Mouse (Mus musculus): Measurements from ENCODE around the gene Tbc1d16.
A peak's percentile ranks its signal among the peaks of the same experiment; 100 is the strongest.
"Not testable (repeated sequence)": the region's sequence is repeated elsewhere in the genome, so short reads cannot be mapped to it uniquely, and the experiment has no call there.

Gene Tbc1d16

GRCm38 (mm10) chr11:119123522-119124319, 104.6 kb downstream of the Tbc1d16 start:
- DNase-seq (ENCODE audit: extremely low read depth, insufficient read length, low spot score): no peak

GRCm38 (mm10) chr11:119122396-119122795, 105.9 kb downstream of the Tbc1d16 start:
- DNase-seq (ENCODE audit: extremely low read depth, insufficient read length, low spot score): no peak

- no peak for DNase-seq (ENCODE audit: extremely low read depth, insufficient read length, low spot score)
Observed at GRCm38 (mm10) chr11:119118905-119119304, 109.4 kb downstream of the Tbc1d16 start.

- DNase-seq (ENCODE audit: extremely low read depth, insufficient read length, low spot score): no peak
Observed at GRCm38 (mm10) chr11:119117945-119118344, 110.4 kb downstream of the Tbc1d16 start.

- DNase-seq (ENCODE audit: extremely low read depth, insufficient read length, low spot score): no peak
Observed at GRCm38 (mm10) chr11:119116992-119117391, 111.3 kb downstream of the Tbc1d16 start.

- no peak for DNase-seq (ENCODE audit: extremely low read depth, insufficient read length, low spot score)
Observed at GRCm38 (mm10) chr11:119112721-119113120, 115.6 kb downstream of the Tbc1d16 start.

GRCm38 (mm10) chr11:119111345-119111744, 117.0 kb downstream of the Tbc1d16 start:
- peak; percentile 45 for DNase-seq (ENCODE audit: extremely low read depth, insufficient read length, low spot score)

GRCm38 (mm10) chr11:119109415-119110071, 118.8 kb downstream of the Tbc1d16 start:
- DNase-seq (ENCODE audit: extremely low read depth, insufficient read length, low spot score): no peak

- no peak for DNase-seq (ENCODE audit: extremely low read depth, insufficient read length, low spot score)
Observed at GRCm38 (mm10) chr11:119108573-119109263, 119.6 kb downstream of the Tbc1d16 start.

- DNase-seq (ENCODE audit: extremely low read depth, insufficient read length, low spot score): no peak
Observed at GRCm38 (mm10) chr11:119106289-119106688, 122.0 kb downstream of the Tbc1d16 start.

GRCm38 (mm10) chr11:119105748-119106147, 122.6 kb downstream of the Tbc1d16 start:
- DNase-seq (ENCODE audit: extremely low read depth, insufficient read length, low spot score): no peak

GRCm38 (mm10) chr11:119105071-119105609, 123.2 kb downstream of the Tbc1d16 start:
- no peak for DNase-seq (ENCODE audit: extremely low read depth, insufficient read length, low spot score)

GRCm38 (mm10) chr11:119103991-119104390, 124.3 kb downstream of the Tbc1d16 start:
- no peak for DNase-seq (ENCODE audit: extremely low read depth, insufficient read length, low spot score)

GRCm38 (mm10) chr11:119100355-119100754, 127.9 kb downstream of the Tbc1d16 start:
- DNase-seq (ENCODE audit: extremely low read depth, insufficient read length, low spot score): not testable (repeated sequence)

- DNase-seq (ENCODE audit: extremely low read depth, insufficient read length, low spot score): no peak
Observed at GRCm38 (mm10) chr11:119098202-119098601, 130.1 kb downstream of the Tbc1d16 start.

GRCm38 (mm10) chr11:119095441-119095840, 132.9 kb downstream of the Tbc1d16 start:
- no peak for DNase-seq (ENCODE audit: extremely low read depth, insufficient read length, low spot score)

GRCm38 (mm10) chr11:119093322-119093721, 135.0 kb downstream of the Tbc1d16 start:
- DNase-seq (ENCODE audit: extremely low read depth, insufficient read length, low spot score): no peak
